Mouse (Mus musculus) heart, postnatal 0 days (tissue): ENCODE measurements at regions not wholly inside any gene's neighbourhood (a gene's known extent, or its start where the extent isn't known, plus 50 kb on each side); places are given as distances from the start of the nearest gene placed in this dataset.

Source experiments
- CTCF ChIP-seq: IDR thresholded peaks from 2 replicates; pipeline ENCODE4 v1.5.1; 2016; ENCODE audit warnings: antibody characterized with exemption, control low read depth, low read depth
- EP300 ChIP-seq: IDR thresholded peaks from 2 replicates; pipeline ENCODE4 v1.6.1; 2016; ENCODE audit warnings: antibody characterized with exemption, low read depth

- TF ChIP-seq EP300 = no peak; the same call in 1 of the 2 replicates
- TF ChIP-seq CTCF = no peak
Measured at GRCm38 (mm10) chr3:151938472-151939029, 101.1 kb upstream of the Ptgfr start.
